Mouse (Mus musculus) intestine, postnatal 0 days (tissue): ENCODE measurements at regions not wholly inside any gene's neighbourhood (a gene's known extent, or its start where the extent isn't known, plus 50 kb on each side); places are given as distances from the start of the nearest gene placed in this dataset.

Experiments used
- ATAC-seq: fragments of 200-750 bp; cut with Nextera tagmentation; 2 replicates; pipeline ENCODE4 v1.8.0; 2017; ENCODE audit warnings: mild to moderate bottlenecking, moderate TSS enrichment, moderate library complexity
- H3K27ac ChIP-seq: fragments of 300-500 bp; sonication (generic); 2 replicates; pipeline ENCODE4 v1.5.1; 2014; ENCODE audit warnings: mild to moderate bottlenecking, low read depth, low read length, moderate library complexity
- H3K27me3 ChIP-seq: fragments of 300-500 bp; sonication (generic); replicated peaks from 2 replicates; pipeline ENCODE4 v1.6.1; 2014; ENCODE audit warnings: low read length, mixed read lengths; ENCODE audit not compliant: control insufficient read depth, insufficient read depth
- H3K36me3 ChIP-seq: fragments of 300-500 bp; sonication (generic); 2 replicates; pipeline ENCODE4 v1.6.1; 2014; ENCODE audit warnings: mild to moderate bottlenecking, moderate library complexity; ENCODE audit not compliant: control insufficient read depth, insufficient read depth
- H3K4me1 ChIP-seq: fragments of 300-500 bp; sonication (generic); replicated peaks from 2 replicates; pipeline ENCODE4 v1.6.1; 2014; ENCODE audit warnings: antibody characterized with exemption, low read length, mixed read lengths; ENCODE audit not compliant: control insufficient read depth, insufficient read depth
- H3K4me2 ChIP-seq: fragments of 300-500 bp; sonication (generic); replicated peaks from 2 replicates; pipeline ENCODE4 v1.6.1; 2014; ENCODE audit warnings: low read depth, mild to moderate bottlenecking, moderate library complexity
- H3K4me3 ChIP-seq: fragments of 300-500 bp; sonication (generic); 2 replicates; pipeline ENCODE4 v1.5.1; 2014; ENCODE audit warnings: low read depth, low read length
- H3K9ac ChIP-seq: fragments of 300-500 bp; sonication (generic); 2 replicates; pipeline ENCODE4 v1.6.1; 2014; ENCODE audit warnings: mild to moderate bottlenecking, low read depth, low read length
- H3K9me3 ChIP-seq: fragments of 300-500 bp; sonication (generic); 2 replicates; pipeline ENCODE4 v1.6.1; 2016; ENCODE audit warnings: mixed run types; ENCODE audit not compliant: control insufficient read depth
- CTCF ChIP-seq: sonication (generic); IDR thresholded peaks from 2 replicates; pipeline ENCODE4 v1.5.1; 2016; ENCODE audit warnings: low read depth, mild to moderate bottlenecking, control low read depth, antibody characterized with exemption, moderate library complexity
- WGBS: fragments of 180-500 bp; shearing (Covaris S2); extraction: QIAGEN DNeasy Blood & Tissue Kit; methylation state at CpG from one replicate; pipeline ENCODE4 v1.1.7; 2014; 5-methylcytosine and 5-hydroxymethylcytosine counted together

DNA sequence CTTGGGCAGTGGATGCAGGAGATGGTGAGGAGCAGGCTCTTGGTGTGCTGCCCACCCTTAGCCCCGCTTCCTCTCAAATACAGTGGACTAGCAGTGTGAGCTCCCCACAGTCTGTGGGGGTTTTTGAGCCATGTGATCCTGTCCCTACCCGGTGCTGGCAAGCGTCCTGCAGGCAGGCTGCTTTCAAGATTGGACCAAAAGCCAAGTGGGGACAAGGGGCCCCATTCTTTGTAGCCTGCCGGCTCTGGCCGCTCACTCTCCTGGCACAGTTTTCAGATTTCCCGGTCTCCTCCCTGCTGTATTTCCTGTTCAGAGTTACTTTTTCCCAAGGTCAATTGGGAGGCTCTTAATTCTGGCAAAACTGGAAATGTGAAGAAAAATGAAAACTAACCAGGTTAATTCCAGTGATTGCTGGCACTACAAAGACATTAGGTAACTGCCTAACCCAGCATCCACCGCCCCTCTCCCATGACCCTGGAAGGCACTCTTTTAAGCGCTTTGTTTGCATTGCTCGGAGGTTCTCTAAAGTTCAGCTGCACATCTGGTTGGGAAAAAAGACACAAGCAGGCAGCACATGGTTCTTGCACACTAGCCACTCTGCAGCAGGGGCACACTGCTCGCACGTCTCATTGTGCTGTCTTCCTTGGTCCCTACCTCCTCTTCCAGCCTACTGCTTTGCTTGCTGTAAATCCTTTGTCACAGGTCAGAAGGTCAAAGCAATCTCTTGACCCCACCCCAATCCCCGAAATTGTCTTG lies 105.6 kb downstream of the Rassf10 start:
- H3K9ac ChIP-seq = no peak overlapping the region
- H3K27me3 ChIP-seq = no peaks in the 10 kb centered on the region
- no peaks in the 10 kb centered on the region for H3K9me3 ChIP-seq
- no peak overlapping the region for H3K4me3 ChIP-seq
- peak overlapping the region; percentile 28 for H3K4me2 ChIP-seq
- 0 out of 2 replicates have a peak, but pooled peaks cover 9% of the 10 kb centered on the region for H3K4me1 ChIP-seq
- no peaks in the 10 kb centered on the region for H3K36me3 ChIP-seq
- peak; percentile 65 for ATAC-seq
- H3K27ac ChIP-seq = peak overlapping the region; percentile 51
- WGBS = 10% methylated on average over 12 of the region's 12 CpGs
- TF ChIP-seq CTCF = no peak

DNA sequence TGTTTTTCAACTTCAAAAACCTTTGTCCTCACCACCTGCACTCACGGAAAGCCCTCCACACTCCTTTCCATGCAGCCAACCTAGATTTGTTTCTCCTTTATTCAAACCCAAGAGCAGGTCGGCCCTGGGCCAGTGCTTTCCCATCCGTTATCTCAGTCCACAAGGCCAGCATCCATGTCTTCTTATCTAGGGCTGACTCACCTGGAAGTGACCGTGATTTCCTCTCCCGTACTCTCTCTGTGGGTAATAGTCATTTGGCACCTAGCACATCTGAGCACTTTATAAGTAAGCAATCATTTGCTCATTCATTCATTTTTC lies 106.2 kb downstream of the Rassf10 start:
- WGBS = 25% methylated on average over 5 of the region's 5 CpGs
- no peak overlapping the region for H3K27ac ChIP-seq
- H3K4me1 ChIP-seq = 0 out of 2 replicates have a peak, but pooled peaks cover 9% of the 10 kb centered on the region
- H3K9ac ChIP-seq = no peak overlapping the region
- ATAC-seq = peak; percentile 55; the same call in 1 of the 2 replicates
- no peaks in the 10 kb centered on the region for H3K9me3 ChIP-seq
- no peak overlapping the region for H3K4me2 ChIP-seq
- no peak for TF ChIP-seq CTCF
- H3K27me3 ChIP-seq = no peaks in the 10 kb centered on the region
- no peak overlapping the region for H3K4me3 ChIP-seq
- H3K36me3 ChIP-seq = no peaks in the 10 kb centered on the region

DNA sequence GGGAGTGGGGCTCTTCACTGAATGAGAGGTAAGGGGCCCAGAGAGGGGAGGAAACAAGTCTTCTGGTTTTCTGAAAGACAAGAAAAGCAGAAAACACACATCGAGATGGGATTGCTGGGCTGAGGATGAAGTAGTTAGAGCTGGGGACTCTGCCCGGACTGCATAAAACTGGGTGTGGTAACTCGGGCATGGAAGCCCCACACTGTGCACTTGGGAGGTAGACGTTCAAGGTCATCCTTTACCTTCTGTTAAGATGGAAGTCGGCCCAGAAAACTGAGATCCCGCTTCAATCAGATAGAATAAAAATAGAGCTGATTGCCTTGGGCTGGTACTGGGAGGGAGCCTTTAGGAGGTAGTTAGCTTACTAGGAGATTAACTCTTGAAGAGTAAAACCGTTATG lies 107.2 kb downstream of the Rassf10 start:
- Histone ChIP-seq H3K9me3 (no peaks in the 10 kb centered on the region), H3K27me3 (no peaks in the 10 kb centered on the region), H3K4me2 (no peak overlapping the region), H3K4me1 (0 out of 2 replicates have a peak, but pooled peaks cover 9% of the 10 kb centered on the region), H3K4me3 (no peak overlapping the region), H3K36me3 (no peaks in the 10 kb centered on the region), H3K9ac (no peak overlapping the region), H3K27ac (no peak overlapping the region)
- TF ChIP-seq CTCF = no peak
- ATAC-seq = no peak
- whole genome bisulfite sequencing = 47% methylated on average over 7 of the region's 7 CpGs

DNA sequence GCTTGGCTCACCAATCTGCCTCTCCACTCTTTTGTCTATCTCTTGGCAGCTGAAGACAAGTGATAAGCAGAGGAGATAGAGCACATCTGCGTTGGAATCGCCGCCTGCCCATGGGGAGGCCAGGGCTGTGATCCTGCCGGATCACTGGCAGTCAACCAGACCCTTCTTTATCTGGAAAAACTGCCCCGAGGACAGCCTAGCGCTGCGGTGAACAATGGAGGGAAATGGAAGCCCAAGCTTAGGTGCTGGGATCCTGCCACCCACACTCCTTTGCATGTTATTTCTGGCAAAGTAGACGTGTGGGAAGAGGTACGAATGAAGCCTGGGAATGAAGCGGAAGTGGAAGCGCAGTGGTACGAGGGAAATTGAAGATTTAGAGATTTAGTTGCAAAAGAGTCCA lies 112.8 kb downstream of the Rassf10 start:
- H3K4me1 ChIP-seq = no peaks in the 10 kb centered on the region
- no peaks in the 10 kb centered on the region for H3K27me3 ChIP-seq
- WGBS = 74% methylated on average over 12 of the region's 12 CpGs
- H3K36me3 ChIP-seq = no peaks in the 10 kb centered on the region; the same call in 1 of the 2 replicates
- H3K9ac ChIP-seq = no peak overlapping the region
- H3K4me2 ChIP-seq = no peak overlapping the region
- no peaks in the 10 kb centered on the region for H3K9me3 ChIP-seq
- no peak for TF ChIP-seq CTCF
- no peak overlapping the region for H3K4me3 ChIP-seq
- no peak for ATAC-seq
- H3K27ac ChIP-seq = no peak overlapping the region

DNA sequence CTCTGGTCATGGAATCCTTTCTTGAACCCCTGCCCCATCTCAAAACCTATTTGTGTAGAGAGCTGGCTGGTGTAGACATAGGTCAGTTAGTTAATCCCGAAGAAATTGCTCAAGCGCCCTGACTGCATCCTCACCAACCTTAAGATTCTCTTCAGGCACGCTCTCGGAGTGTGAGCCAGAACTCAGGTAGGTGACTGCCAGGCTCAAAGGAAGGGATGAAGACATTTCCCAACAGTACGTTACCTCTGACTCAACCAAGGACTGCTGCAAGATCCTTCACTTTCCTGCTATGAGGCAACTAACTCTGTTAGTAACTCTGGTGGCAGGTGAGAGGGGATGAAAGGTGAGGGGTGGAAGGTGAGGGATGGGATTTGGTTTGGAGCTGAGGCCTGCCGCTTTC lies 114.5 kb downstream of the Rassf10 start:
- H3K36me3 ChIP-seq = no peaks in the 10 kb centered on the region; the same call in 1 of the 2 replicates
- no peak for TF ChIP-seq CTCF
- no peaks in the 10 kb centered on the region for H3K9me3 ChIP-seq
- no peaks in the 10 kb centered on the region for H3K27me3 ChIP-seq
- ATAC-seq = no peak
- no peaks in the 10 kb centered on the region for H3K4me1 ChIP-seq
- H3K9ac ChIP-seq = no peak overlapping the region
- H3K4me2 ChIP-seq = no peak overlapping the region
- no peak overlapping the region for H3K4me3 ChIP-seq
- no peak overlapping the region for H3K27ac ChIP-seq
- 96% methylated on average over 6 of the region's 6 CpGs for WGBS

DNA sequence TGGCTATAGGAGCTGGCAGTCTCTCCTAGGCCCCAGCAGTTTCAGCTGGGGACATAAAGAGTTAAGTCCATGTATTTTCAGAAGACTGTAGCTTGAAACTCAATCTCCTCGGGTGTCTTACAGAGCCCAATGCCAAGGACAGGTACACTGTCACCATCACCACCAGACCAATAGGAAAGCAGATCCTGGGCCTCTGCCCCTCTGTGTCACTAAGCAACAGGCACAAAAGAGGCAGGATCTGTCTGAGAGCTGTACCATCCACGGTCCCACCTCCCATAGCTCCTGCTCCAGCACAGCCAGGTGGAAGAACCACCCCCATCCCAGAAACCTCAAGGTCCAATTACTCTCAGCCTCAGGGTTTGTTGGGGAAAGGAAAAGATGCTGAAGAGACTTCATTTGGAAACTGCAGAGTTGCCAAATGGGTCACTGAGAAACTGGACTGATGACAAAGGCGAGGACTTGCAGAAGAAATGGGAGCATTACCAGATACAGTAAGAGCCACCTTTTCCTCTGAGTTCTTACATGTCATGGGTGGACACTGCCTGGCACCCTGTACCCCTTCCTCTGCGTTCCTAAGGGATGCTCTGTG lies 115.7 kb downstream of the Rassf10 start:
- no peaks in the 10 kb centered on the region for H3K4me1 ChIP-seq
- no peaks in the 10 kb centered on the region for H3K27me3 ChIP-seq
- 57% methylated on average over 4 of the region's 4 CpGs for WGBS
- H3K9ac ChIP-seq = no peak overlapping the region
- H3K27ac ChIP-seq = no peak overlapping the region
- H3K9me3 ChIP-seq = no peaks in the 10 kb centered on the region
- TF ChIP-seq CTCF = no peak
- no peak overlapping the region for H3K4me2 ChIP-seq
- ATAC-seq = no peak
- no peaks in the 10 kb centered on the region; the same call in 1 of the 2 replicates for H3K36me3 ChIP-seq
- no peak overlapping the region for H3K4me3 ChIP-seq
